Mouse (Mus musculus) left cerebral cortex, postnatal 36 days (tissue): ENCODE measurements around the gene Tmem189. TPM values are rescaled to one million over a fixed set of nuclear protein-coding genes. Genes with fewer than 3 reads are reported as not detected.

Experiments
- DNase-seq, 2 experiments: peaks; one replicate each; pipeline ENCODE4 v3.0.0; 2021 to 2022; ENCODE audit warnings: low spot score in 2 of 2, mixed read lengths in 1 of 2
- intact Hi-C: fragments of 180-260 bp; cut with DNase I; formaldehyde crosslinking; loops from one replicate; pipeline ENCODE4 v1.15.1; 2025
- total RNA-seq, 2 experiments: library from RNA; stranded (reverse); gene quantifications; 2 replicates each; pipeline ENCODE4 v1.2.3; 2021

The Tmem189 gene
- total RNA-seq, 2 experiments from 2014 or later = 45.2 to 48.3 TPM

GRCm38 (mm10) chr2:167687651-167688101 lies 1.9 kb downstream of the Tmem189 start:
- no peak for DNase-seq
- intact Hi-C loops = loop anchor here (5.0 to 10.0 kb wide), 2 partner anchors 330 to 387 kb away; no protein-coding TSS in a partner anchor

- DNase-seq = no peak
- intact Hi-C loops = loop anchor here (5.0 to 10.0 kb wide), 2 partner anchors 330 to 388 kb away; no protein-coding TSS in a partner anchor
Observed at GRCm38 (mm10) chr2:167687250-167687586, 2.4 kb downstream of the Tmem189 start.

- no peak for DNase-seq
- intact Hi-C loops = loop anchor here (5.0 to 10.0 kb wide), 2 partner anchors 331 to 388 kb away; no protein-coding TSS in a partner anchor
Observed at GRCm38 (mm10) chr2:167686382-167687249, 3.0 kb downstream of the Tmem189 start.

GRCm38 (mm10) chr2:167685865-167686264 lies 3.8 kb downstream of the Tmem189 start:
- intact Hi-C loops = loop anchor here (1.0 to 10.0 kb wide), 3 partner anchors 209 to 389 kb away; no protein-coding TSS in a partner anchor
- no peak for DNase-seq

- intact Hi-C loops = loop anchor here (1.0 to 10.0 kb wide), 3 partner anchors 210 to 390 kb away; no protein-coding TSS in a partner anchor
Observed at GRCm38 (mm10) chr2:167685137-167685536, 4.5 kb downstream of the Tmem189 start.

GRCm38 (mm10) chr2:167683721-167684120 lies 5.9 kb downstream of the Tmem189 start:
- no peak for DNase-seq
- intact Hi-C loops = loop anchor here (10.0 kb wide), 1 partner anchor 391 kb away; no protein-coding TSS in a partner anchor

More at GRCm38 (mm10) chr2:167685137-167685536, 4.5 kb downstream of the Tmem189 start:
- DNase-seq = peak; percentile 93 to 96

- peak in 1 of 2 experiments; percentile 26 for DNase-seq
- intact Hi-C loops = loop anchor here (10.0 kb wide), 1 partner anchor 394 kb away; no protein-coding TSS in a partner anchor
Observed at GRCm38 (mm10) chr2:167680657-167681056, 9.0 kb downstream of the Tmem189 start.

- intact Hi-C loops = loop anchor here (10.0 kb wide), 1 partner anchor 395 kb away; no protein-coding TSS in a partner anchor
Observed at GRCm38 (mm10) chr2:167679902-167680430, 9.7 kb downstream of the Tmem189 start.

GRCm38 (mm10) chr2:167678600-167678999 lies 11.0 kb downstream of the Tmem189 start:
- intact Hi-C loops = no loop called here
- DNase-seq = no peak

More at GRCm38 (mm10) chr2:167679902-167680430, 9.7 kb downstream of the Tmem189 start:
- peak; percentile 60 to 65 for DNase-seq

GRCm38 (mm10) chr2:167675120-167675909 lies 14.3 kb downstream of the Tmem189 start:
- no peak for DNase-seq

GRCm38 (mm10) chr2:167672212-167672685 lies 17.4 kb downstream of the Tmem189 start:
- DNase-seq = no peak
- intact Hi-C loops = loop anchor here (5.0 kb wide), 1 partner anchor 140 kb away; no protein-coding TSS in a partner anchor

More at GRCm38 (mm10) chr2:167675120-167675909, 14.3 kb downstream of the Tmem189 start:
- intact Hi-C loops = loop anchor here (2.0 kb wide), 1 partner anchor 35 kb away; no protein-coding TSS in a partner anchor

GRCm38 (mm10) chr2:167671101-167671633 lies 18.5 kb downstream of the Tmem189 start:
- no peak for DNase-seq
- intact Hi-C loops = loop anchor here (5.0 kb wide), 1 partner anchor 139 kb away; no protein-coding TSS in a partner anchor

GRCm38 (mm10) chr2:167669398-167669797 lies 20.2 kb downstream of the Tmem189 start:
- DNase-seq = no peak
- intact Hi-C loops = no loop called here

- intact Hi-C loops = no loop called here
- no peak for DNase-seq
Observed at GRCm38 (mm10) chr2:167668426-167668825, 21.2 kb downstream of the Tmem189 start.

GRCm38 (mm10) chr2:167665972-167666713 lies 23.5 kb downstream of the Tmem189 start:
- intact Hi-C loops = no loop called here
- no peak for DNase-seq

GRCm38 (mm10) chr2:167662713-167663112 lies 26.9 kb downstream of the Tmem189 start:
- intact Hi-C loops = no loop called here
- DNase-seq = no peak

- DNase-seq = peak; percentile 94 to 98
- intact Hi-C loops = no loop called here
Observed at GRCm38 (mm10) chr2:167661270-167662203, 28.1 kb downstream of the Tmem189 start, which contains the start of gene Gm20431. Gene Gm20431 (minus strand): TSS chr2:167661496.
